Mouse (Mus musculus) T-cell, adult 2 months (primary cell): ENCODE data around the gene Rsrc1.

Experiments used
- DNase-seq: peaks from one replicate; pipeline ENCODE4 v3.0.0; 2022; ENCODE audit warnings: low spot score

Gene Rsrc1

GRCm38 (mm10) chr3:66981101-66981661 is at the start of gene Rsrc1:
Gene Rsrc1, plus strand, starts transcription at chr3:66981390.
- DNase-seq, result no peak

- DNase-seq, result no peak
Measured at GRCm38 (mm10) chr3:66939675-66940074, 41.5 kb upstream of the Rsrc1 start.

GRCm38 (mm10) chr3:66955126-66955525 is 26.1 kb upstream of the Rsrc1 start:
- no peak for DNase-seq

GRCm38 (mm10) chr3:66959972-66960371 is 21.2 kb upstream of the Rsrc1 start:
- no peak for DNase-seq

- DNase-seq, result no peak
Measured at GRCm38 (mm10) chr3:66964884-66965283, 16.3 kb upstream of the Rsrc1 start.

GRCm38 (mm10) chr3:66967508-66967907 is 13.7 kb upstream of the Rsrc1 start:
- DNase-seq, result no peak

- DNase-seq, result no peak
Measured at GRCm38 (mm10) chr3:66970261-66970660, 10.9 kb upstream of the Rsrc1 start.

GRCm38 (mm10) chr3:66970661-66971331 is 10.4 kb upstream of the Rsrc1 start:
- DNase-seq, result no peak

- DNase-seq, result no peak
Measured at GRCm38 (mm10) chr3:66972191-66972950, 8.8 kb upstream of the Rsrc1 start.

GRCm38 (mm10) chr3:66973391-66973943 is 7.7 kb upstream of the Rsrc1 start:
- DNase-seq, result peak; percentile 35

- no peak for DNase-seq
Measured at GRCm38 (mm10) chr3:66974501-66974900, 6.7 kb upstream of the Rsrc1 start.

- DNase-seq, result no peak
Measured at GRCm38 (mm10) chr3:66976889-66977615, 4.1 kb upstream of the Rsrc1 start.

- DNase-seq, result no peak
Measured at GRCm38 (mm10) chr3:66977811-66978456, 3.3 kb upstream of the Rsrc1 start.

- DNase-seq, result no peak
Measured at GRCm38 (mm10) chr3:66978457-66979381, 2.5 kb upstream of the Rsrc1 start.

GRCm38 (mm10) chr3:66979491-66979890 is 1.7 kb upstream of the Rsrc1 start:
- DNase-seq, result no peak

GRCm38 (mm10) chr3:66980111-66980975 is 847 bp upstream of the Rsrc1 start:
- no peak for DNase-seq

- no peak for DNase-seq
Measured at GRCm38 (mm10) chr3:66981706-66982105, 516 bp downstream of the Rsrc1 start, which contains the start of gene Shox2. Gene Shox2, minus strand, starts transcription at chr3:66981771.

GRCm38 (mm10) chr3:66982181-66982911 is 1.2 kb downstream of the Rsrc1 start:
- peak; percentile 50 for DNase-seq

- no peak for DNase-seq
Measured at GRCm38 (mm10) chr3:66983481-66983880, 2.3 kb downstream of the Rsrc1 start.
